Mouse (Mus musculus): ENCODE measurements around the gene BC034090.
"Not testable (repeated sequence)": the region's sequence is repeated elsewhere in the genome, so short reads cannot be mapped to it uniquely, and the experiment has no call there.

BC034090 gene

DNA sequence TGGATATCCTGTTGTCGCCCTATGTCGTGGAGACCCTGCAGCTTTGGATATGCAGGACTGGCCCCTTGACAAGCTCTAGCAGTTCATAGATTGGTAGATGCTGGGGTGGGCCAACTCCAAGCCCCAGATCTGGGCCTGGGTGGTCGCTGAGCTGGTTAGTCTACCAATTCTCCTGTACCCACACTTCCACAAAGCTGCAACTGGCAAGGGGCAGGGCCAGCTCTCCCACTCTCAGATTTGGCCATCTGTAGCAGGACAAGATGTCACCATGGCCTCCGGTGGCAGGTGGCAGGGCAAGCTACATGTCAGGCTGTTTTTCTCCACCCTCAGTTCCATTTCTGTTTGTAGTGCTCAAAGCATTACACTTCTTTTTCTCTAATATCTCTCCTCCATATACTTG is 55.6 kb downstream of the BC034090 start:
- DNase-seq: no peak

DNA sequence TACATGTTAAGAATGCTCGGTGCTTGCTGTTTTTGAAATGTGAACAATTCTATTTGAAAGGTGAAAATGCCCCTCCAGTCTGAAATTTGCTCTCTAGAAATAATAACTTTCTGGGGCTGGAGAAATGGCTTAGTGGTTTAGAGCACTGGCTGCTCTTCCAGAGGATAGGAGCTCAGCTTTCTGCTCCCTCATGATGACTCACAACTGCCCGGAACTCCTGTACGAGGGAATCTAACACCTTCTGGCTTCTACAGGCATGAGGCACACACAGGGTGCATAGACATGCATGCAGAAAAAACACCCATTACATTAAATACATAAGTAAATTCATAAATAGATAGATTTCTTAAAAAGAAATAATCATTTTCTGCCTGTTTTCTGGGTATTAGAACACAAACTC is 60.1 kb downstream of the BC034090 start:
- DNase-seq: no peak

DNA sequence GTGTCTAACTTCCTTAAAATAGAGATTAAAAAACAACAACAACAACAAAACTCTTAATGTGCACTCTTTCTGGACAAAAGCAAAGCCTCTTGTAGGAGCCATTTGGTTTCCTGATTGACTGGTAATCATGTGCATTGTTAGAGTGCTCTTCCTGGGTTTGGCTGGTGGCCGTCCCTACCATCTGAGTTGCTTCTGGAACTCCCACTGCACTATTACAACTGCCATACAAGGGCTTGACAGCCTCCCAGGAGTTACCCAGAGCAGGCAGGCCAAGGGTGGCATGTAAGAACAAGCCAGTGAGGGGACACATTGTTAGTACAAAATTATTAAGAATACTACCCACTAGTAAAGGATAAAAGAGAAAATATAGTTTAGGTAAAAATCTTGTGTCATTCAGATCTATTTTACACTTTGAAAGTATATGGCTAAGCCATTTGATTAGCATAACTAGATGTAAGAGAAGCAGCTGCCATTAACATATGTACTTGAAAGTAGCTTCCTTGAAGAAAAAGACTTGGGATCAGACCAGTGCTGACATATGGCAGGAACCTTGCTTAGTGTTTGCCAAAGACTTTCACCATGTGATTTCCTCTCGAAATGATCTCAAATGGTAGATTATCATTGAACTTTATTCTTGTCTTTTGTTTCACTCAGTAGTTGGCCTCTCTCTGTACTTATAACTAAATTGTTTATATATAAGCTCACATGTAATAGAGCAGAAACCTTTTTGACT is 65.9 kb downstream of the BC034090 start:
- no peak for DNase-seq

DNA sequence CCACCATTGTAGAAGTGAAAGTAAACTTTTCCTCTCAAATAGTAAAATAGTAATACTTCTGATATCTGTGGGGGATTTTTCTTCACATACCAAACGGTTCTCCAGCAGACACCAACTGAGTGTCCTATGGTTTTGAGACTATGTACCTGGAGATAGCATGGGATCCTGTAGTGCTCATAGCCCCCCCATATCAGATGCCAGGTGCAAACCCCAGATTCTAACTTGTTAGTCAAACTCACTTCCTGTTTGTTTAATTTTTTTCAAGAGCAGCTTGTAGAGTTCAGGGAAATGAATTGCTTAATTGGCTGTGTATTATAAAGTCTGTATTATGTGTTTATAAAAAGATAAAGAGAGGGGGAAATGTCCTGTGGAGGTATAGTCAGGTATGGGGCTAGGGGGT is 69.8 kb downstream of the BC034090 start:
- DNase-seq: no peak

DNA sequence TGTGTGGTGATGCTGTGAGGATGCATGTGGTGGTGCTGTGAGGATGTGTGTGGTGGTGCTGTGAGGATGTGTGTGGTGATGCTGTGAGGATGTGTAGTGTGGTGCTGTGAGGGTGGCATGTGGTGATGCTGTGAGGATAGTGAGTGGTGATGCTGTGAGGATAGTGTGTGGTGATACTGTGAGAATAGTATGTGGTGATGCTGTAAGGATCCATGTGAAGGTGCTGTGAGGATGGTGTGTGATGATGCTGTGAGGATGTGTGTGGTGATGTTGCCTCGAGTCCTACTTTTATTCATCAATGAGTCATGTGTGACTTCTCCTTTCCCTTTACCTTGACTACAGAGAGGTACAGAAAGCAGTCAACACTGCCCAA is 70.6 kb downstream of the BC034090 start:
- not testable (repeated sequence) for DNase-seq

DNA sequence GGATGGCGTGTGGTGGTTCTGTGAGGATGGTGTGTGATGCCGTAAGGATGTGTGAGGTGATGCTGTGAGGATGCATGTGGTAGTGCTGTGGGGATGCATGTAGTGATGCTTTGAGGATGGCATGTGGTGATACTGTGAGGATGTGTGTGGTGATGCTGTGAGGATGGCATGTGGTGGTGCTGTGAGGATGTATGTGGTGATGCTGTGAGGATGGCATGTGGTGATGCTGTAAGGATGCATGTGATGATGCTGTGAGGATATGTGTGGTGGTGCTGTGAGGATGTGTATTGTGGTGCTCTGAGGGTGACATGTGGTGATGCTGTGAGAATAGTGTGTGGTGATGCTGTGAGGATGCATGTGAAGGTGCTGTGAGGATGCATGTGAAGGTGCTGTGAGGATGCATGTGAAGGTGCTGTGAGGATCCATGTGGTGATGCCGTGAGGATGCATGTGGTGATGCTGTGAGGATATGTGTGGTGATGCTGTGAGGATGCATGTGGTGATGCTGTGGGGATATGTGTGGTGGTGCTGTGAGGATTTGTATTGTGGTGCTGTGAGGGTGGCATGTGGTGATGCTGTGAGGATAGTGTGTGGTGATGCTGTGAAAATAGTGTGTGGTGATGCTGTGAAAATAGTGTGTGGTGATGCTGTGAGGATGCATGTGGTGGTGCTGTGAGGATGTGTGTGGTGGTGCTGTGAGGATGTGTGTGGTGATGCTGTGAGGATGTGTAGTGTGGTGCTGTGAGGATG is 71.2 kb downstream of the BC034090 start:
- no peak for DNase-seq

DNA sequence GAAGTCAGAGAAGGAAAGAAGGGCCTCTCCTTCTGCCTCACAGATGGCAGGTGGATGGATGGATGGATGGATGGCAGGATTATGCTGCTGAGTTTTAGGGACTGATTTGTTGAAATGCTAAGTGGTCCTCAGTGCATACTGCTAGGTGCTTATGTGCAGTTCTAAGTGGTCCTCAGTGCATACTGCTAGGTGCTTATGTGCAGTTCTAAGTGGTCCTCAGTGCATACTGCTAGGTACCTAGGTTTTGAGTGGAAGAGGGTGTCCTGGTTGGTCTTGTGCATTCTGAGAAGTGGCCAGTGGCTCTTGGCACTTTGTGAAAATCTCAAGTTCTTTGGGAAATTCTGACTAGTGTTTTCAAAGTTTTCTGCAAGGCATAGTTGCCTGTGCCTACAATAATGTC is 74.3 kb downstream of the BC034090 start:
- DNase-seq: no peak

DNA sequence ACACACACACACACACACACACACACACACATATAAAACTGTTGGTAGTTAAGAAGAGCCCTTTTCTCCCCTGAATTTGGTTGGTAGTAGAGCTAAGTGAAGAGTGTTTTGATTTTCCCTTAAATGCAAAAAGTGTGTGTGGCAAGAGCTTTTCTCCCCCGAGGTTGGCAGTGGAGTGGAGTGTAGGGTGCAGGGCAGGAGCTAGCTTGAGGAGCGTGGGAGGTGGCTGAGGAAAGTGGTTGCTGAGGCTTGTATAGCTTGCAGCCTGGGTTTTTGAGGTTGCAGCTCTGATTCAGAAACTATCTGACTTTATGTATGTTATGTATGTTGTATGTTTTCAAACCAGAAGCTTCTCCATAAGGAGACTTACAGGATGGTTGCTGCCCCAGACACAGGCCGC is 76.8 kb downstream of the BC034090 start:
- DNase-seq: no peak
